Mouse (Mus musculus) forebrain, embryonic 14.5 days (tissue): Measurements from ENCODE around the gene Bdh1. TPM values are rescaled to one million over a fixed set of nuclear protein-coding genes. Genes with fewer than 3 reads are reported as not detected.
A peak's percentile ranks its signal among the peaks of the same experiment; 100 is the strongest.

Experiments
- ATAC-seq: fragments of 200-750 bp; cut with Nextera tagmentation; 2 replicates; pipeline ENCODE4 v1.8.0; 2017; ENCODE audit warnings: mild to moderate bottlenecking, moderate library complexity
- DNase-seq: peaks from one replicate; pipeline ENCODE4 v3.0.0-alpha.2; 2015; ENCODE audit warnings: low spot score
- H3K27ac ChIP-seq: fragments of 300-500 bp; sonication (generic); 2 replicates; pipeline ENCODE4 v1.5.1; 2014; ENCODE audit warnings: low read depth, mild to moderate bottlenecking, control low read depth, low read length, moderate library complexity
- H3K27me3 ChIP-seq: fragments of 300-500 bp; sonication (generic); replicated peaks from 2 replicates; pipeline ENCODE4 v1.6.1; 2014; ENCODE audit warnings: low read length, control low read depth, mixed read lengths; ENCODE audit not compliant: control insufficient read depth, insufficient read depth
- H3K36me3 ChIP-seq: fragments of 300-500 bp; sonication (generic); 2 replicates; pipeline ENCODE4 v1.6.1; 2014; ENCODE audit warnings: low read length, control low read depth; ENCODE audit not compliant: control insufficient read depth, insufficient read depth
- H3K4me1 ChIP-seq: fragments of 300-500 bp; sonication (generic); 2 replicates; pipeline ENCODE4 v1.6.1; 2014; ENCODE audit warnings: antibody characterized with exemption, low read length, control low read depth; ENCODE audit not compliant: control insufficient read depth, insufficient read depth
- H3K4me2 ChIP-seq: fragments of 300-500 bp; sonication (generic); 2 replicates; pipeline ENCODE4 v1.6.1; 2014; ENCODE audit warnings: mild to moderate bottlenecking, control low read depth, low read length
- H3K4me3 ChIP-seq: fragments of 300-500 bp; sonication (generic); 2 replicates; pipeline ENCODE4 v1.5.1; 2014; ENCODE audit warnings: low read depth, low read length, control low read depth
- H3K9ac ChIP-seq: fragments of 300-500 bp; sonication (generic); 2 replicates; pipeline ENCODE4 v1.6.1; 2014; ENCODE audit warnings: mild to moderate bottlenecking, low read length, control low read depth, moderate library complexity
- H3K9me3 ChIP-seq: fragments of 300-500 bp; sonication (generic); replicated peaks from 2 replicates; pipeline ENCODE4 v1.6.1; 2016; ENCODE audit warnings: low read length, control low read depth, mixed read lengths; ENCODE audit not compliant: control insufficient read depth
- WGBS: fragments of 180-500 bp; shearing (Covaris S2); extraction: QIAGEN DNeasy Blood & Tissue Kit; methylation state at CpG from one replicate; pipeline ENCODE4 v1.1.7; 2014; 5-methylcytosine and 5-hydroxymethylcytosine counted together
- polyA plus RNA-seq: library from polyadenylated mRNA; unstranded; fragments of >200 nt; fragmentation: Nextera tagmentation; extraction: Ambion mirVana; gene quantifications from 2 replicates; pipeline ENCODE4 v1.2.1, GENCODE M21; 2014

Gene Bdh1
- polyA plus RNA-seq, 1 experiment from 2014 or later, result 125 TPM

DNA sequence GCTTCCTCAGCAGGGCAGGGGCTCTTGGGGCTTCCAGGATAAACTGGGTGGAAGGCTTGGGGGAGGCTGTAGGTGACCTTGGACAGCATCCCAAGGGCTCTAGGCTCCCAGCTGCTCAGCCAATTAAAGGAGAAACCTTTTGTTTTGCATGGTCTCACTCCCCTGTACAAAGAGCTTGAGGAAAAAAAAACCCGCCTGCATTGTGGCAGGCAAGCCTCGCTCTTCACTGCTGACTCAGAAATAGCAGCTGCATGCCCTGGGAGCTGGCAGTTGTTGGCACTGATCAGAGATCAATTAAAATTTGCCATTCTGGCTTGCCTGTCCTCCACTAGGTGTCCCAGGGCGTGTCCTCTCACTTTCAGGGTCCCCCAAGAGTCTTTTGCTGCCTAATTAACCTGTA, 67.0 kb downstream of the Bdh1 start:
- WGBS, result 9% methylated on average over 3 of the region's 3 CpGs
- peak overlapping the region; percentile 67 for H3K27ac ChIP-seq
- DNase-seq, result peak; percentile 88
- H3K9ac ChIP-seq, result 0 out of 2 replicates have a peak overlapping the region, but pooled peaks have one; percentile 32
- no peaks in the 10 kb centered on the region for H3K9me3 ChIP-seq
- peaks cover 29% of the 10 kb centered on the region for H3K4me1 ChIP-seq
- no peaks in the 10 kb centered on the region for H3K36me3 ChIP-seq
- no peak overlapping the region for H3K4me2 ChIP-seq
- no peak overlapping the region for H3K4me3 ChIP-seq
- no peaks in the 10 kb centered on the region for H3K27me3 ChIP-seq
- peak; percentile 87 for ATAC-seq

DNA sequence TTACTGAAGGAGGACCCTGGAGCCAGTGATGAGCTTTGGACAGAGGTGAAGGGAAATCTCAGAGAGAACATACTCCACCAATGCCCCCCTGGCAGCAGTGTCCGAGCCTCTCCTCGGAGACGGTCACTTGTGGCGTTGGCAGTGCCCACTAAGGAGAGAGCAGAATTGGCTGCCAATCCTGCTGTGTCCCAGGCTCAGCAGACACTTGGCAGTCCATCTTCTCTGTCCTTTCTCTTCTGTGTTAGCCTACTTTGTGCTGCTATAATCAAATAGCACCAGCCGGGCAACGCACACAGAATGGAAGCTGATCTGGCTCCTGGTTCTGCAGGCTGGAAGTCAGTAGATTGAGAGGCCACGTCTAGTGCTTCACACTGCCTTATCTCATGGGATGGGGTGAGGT, 68.9 kb downstream of the Bdh1 start:
- no peak for ATAC-seq
- no peak overlapping the region for H3K9ac ChIP-seq
- no peaks in the 10 kb centered on the region for H3K9me3 ChIP-seq
- H3K4me2 ChIP-seq, result no peak overlapping the region
- no peaks in the 10 kb centered on the region for H3K27me3 ChIP-seq
- no peak overlapping the region for H3K27ac ChIP-seq
- no peak for DNase-seq
- peaks cover 29% of the 10 kb centered on the region for H3K4me1 ChIP-seq
- 95% methylated on average over 7 of the region's 7 CpGs for WGBS
- no peaks in the 10 kb centered on the region for H3K36me3 ChIP-seq
- no peak overlapping the region for H3K4me3 ChIP-seq

DNA sequence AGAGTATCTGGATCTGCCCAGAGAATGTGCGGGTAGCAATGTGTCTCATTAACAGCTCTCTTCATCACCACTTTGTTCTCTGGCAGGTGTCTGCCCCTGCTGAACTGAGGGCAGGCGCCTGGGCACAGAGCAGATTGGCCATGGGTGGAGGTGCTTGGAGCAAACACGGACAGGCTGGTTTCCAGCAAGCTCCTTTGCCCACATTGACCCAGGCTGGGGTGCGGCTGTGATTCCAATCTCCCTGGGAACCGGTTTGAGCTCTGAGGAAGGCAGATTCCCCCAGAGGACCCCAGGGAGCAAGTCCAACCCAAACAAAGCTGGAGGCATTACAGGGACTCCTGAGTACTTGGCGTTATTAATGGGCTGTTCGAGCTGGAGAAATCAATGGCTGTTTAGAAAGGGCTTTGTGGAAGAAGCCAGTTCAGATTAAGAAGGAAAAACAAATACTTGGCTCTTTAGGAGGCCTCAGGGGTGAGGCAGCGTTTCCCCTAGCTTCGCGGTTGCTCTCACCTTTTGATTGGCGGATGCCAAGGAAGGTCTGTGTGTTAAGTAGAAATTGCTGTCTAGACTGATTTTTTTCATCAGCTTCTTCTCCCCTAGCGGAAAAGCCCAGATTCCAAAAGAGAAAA, 71.0 kb downstream of the Bdh1 start:
- Histone ChIP-seq H3K9me3 (no peaks in the 10 kb centered on the region), H3K27me3 (no peaks in the 10 kb centered on the region), H3K4me1 (peaks cover 31% of the 10 kb centered on the region), H3K36me3 (no peaks in the 10 kb centered on the region), H3K4me2 (no peak overlapping the region), H3K27ac (peak overlapping the region; percentile 2; the same call in 1 of the 2 replicates), H3K4me3 (no peak overlapping the region), H3K9ac (no peak overlapping the region)
- DNase-seq, result peak; percentile 44
- 20% methylated on average over 12 of the region's 12 CpGs for WGBS
- no peak for ATAC-seq

DNA sequence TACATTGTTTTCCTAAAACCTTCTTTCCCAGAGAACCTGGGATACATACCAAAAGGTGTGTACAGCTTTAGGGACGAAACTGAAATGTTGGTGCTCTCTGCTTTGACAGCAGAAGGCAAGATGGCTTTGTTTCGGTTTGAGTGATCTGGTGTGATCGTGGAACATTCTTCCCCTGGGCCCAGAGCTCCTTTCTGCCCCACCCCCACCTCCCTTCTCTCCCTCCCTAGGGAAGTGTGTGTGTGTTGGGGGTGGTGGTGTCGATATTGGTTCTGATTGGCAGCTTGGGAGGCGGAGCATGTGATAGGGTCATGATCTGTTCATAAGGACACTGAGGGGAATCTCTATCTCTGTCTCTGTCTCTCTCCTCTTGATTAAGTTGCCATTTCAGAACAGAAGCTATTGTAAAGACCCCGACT, 71.5 kb downstream of the Bdh1 start:
- ATAC-seq (no peak), DNase-seq (no peak)
- Histone ChIP-seq H3K4me3 (no peak overlapping the region), H3K36me3 (no peaks in the 10 kb centered on the region), H3K27me3 (no peaks in the 10 kb centered on the region), H3K9me3 (no peaks in the 10 kb centered on the region), H3K4me2 (no peak overlapping the region), H3K4me1 (peaks cover 28% of the 10 kb centered on the region), H3K9ac (no peak overlapping the region), H3K27ac (peak overlapping the region; percentile 2; the same call in 1 of the 2 replicates)
- 38% methylated on average over 6 of the region's 6 CpGs for WGBS

DNA sequence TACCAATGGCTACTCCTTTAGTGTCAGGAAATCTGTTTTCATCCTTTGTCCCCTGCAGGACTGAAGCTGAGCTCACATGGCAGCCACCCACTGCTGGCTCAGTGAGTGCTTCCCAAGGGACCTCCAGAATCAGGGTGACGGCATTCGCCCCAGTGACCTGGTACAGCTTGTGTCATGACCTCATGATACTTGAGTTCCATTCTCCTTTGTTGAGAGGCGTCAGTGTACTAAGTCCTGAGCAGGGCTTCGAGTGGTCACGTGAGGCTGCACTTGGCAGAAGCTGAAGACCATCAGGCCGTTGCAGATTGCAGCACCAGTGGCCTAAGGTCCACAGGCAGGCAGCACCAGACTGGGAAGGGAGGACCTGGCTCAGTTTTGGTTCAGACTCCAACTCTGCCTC, 71.9 kb downstream of the Bdh1 start:
- Histone ChIP-seq H3K4me2 (no peak overlapping the region), H3K4me3 (no peak overlapping the region), H3K27ac (peak overlapping the region; percentile 2; the same call in 1 of the 2 replicates), H3K4me1 (peaks cover 24% of the 10 kb centered on the region), H3K27me3 (no peaks in the 10 kb centered on the region), H3K9ac (no peak overlapping the region), H3K9me3 (no peaks in the 10 kb centered on the region), H3K36me3 (no peaks in the 10 kb centered on the region)
- DNase-seq (no peak), ATAC-seq (no peak)
- WGBS, result 73% methylated on average over 6 of the region's 6 CpGs

DNA sequence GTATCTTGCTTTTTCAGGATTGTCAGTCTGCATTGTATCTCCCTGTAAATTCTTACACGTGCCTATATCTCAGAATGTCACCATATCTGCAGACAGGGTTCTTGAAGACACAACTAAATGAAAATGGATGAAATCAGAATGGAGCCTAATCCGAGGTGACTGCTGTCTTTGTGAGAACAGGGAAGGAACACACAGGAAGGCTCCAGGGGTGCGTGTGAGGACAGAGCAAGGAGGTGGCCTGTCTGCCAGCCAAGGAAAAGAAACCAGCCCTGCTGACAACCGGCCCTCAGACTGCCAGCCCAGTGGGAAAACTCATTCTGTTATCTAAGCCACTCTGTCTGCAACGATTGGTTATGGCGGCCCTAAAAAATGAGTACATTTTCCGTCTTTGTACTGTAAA, 73.3 kb downstream of the Bdh1 start:
- Histone ChIP-seq H3K27me3 (no peaks in the 10 kb centered on the region), H3K9me3 (no peaks in the 10 kb centered on the region), H3K4me2 (no peak overlapping the region), H3K36me3 (no peaks in the 10 kb centered on the region), H3K4me1 (peaks cover 21% of the 10 kb centered on the region), H3K4me3 (no peak overlapping the region), H3K27ac (no peak overlapping the region), H3K9ac (no peak overlapping the region)
- ATAC-seq (no peak), DNase-seq (no peak)
- 70% methylated on average over 7 of the region's 7 CpGs for WGBS

DNA sequence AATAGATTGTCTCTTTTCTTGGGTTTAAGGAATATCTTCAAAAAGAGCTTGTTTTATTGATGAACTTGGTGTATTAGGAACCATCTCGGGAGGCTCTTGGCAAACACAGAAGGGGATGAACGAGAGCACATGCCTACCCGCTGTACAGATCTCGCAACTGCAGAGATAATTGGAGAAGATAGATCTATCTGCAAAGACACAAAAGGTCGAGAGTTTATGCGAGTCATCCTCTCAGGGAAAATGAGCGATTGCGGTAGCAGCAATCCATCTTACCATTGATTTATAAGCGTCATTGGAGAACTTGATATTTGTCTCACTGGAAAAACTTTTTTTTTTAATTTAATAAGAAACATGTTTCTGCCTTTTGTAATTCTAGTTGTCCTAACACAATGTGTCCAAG, 73.7 kb downstream of the Bdh1 start:
- H3K4me3 ChIP-seq, result no peak overlapping the region
- peaks cover 25% of the 10 kb centered on the region for H3K4me1 ChIP-seq
- no peaks in the 10 kb centered on the region for H3K36me3 ChIP-seq
- H3K27ac ChIP-seq, result no peak overlapping the region
- DNase-seq (no peak), ATAC-seq (no peak)
- WGBS, result 85% methylated on average over 9 of the region's 9 CpGs
- H3K27me3 ChIP-seq, result no peaks in the 10 kb centered on the region
- no peak overlapping the region for H3K4me2 ChIP-seq
- H3K9ac ChIP-seq, result no peak overlapping the region
- no peaks in the 10 kb centered on the region for H3K9me3 ChIP-seq

DNA sequence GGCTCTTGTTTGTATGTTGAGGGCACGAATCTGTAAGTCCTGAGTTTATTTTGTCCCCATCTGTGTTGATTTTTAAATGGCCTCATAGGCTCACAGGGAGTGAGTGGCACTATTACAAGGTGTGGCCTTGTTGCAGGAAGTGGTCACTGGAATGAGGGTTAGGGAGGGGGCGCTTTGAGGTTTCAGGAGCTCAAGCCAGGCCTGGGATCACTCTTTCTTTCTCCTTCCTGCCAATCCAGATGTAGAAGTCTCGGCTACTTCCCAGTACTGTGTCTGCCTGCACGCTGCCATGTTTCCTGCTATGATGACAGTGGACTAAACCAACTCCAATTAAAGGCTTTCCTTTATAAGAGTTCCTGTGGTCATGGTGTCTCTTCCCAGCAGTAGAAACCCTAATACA, 76.3 kb downstream of the Bdh1 start:
- Histone ChIP-seq H3K36me3 (no peaks in the 10 kb centered on the region), H3K9ac (no peak overlapping the region), H3K9me3 (no peaks in the 10 kb centered on the region), H3K27me3 (no peaks in the 10 kb centered on the region), H3K4me1 (peaks cover 35% of the 10 kb centered on the region), H3K27ac (peak overlapping the region; percentile 96), H3K4me2 (no peak overlapping the region), H3K4me3 (no peak overlapping the region)
- ATAC-seq (no peak), DNase-seq (no peak)
- 89% methylated on average over 4 of the region's 4 CpGs for WGBS

DNA sequence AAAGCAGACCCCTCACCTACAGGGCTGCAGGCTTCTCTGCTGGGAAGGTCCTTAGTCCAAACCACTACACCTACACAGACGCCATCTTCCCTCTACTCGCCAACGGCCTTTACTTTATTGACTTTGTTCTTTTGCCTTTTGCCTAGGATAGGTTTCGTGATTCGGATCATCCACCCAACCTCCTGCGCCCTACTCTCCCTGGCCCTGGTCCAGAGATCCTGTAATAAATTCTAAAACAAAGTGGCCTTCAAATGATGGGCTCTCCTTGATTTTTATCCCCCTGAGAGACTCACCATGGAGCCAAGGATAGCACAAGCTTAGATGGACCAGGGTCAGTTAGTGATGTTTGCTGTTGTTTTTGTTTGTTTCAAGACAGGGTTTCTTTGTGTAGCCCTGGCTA, 76.9 kb downstream of the Bdh1 start:
- no peak for DNase-seq
- Histone ChIP-seq H3K36me3 (no peaks in the 10 kb centered on the region), H3K4me3 (no peak overlapping the region), H3K27me3 (no peaks in the 10 kb centered on the region), H3K27ac (peak overlapping the region; percentile 96), H3K4me1 (peaks cover 28% of the 10 kb centered on the region), H3K9me3 (no peaks in the 10 kb centered on the region), H3K9ac (no peak overlapping the region), H3K4me2 (no peak overlapping the region)
- no peak for ATAC-seq
- WGBS, result 92% methylated on average over 6 of the region's 6 CpGs
